Mouse (Mus musculus) ES-Bruce4 (cell line): ENCODE results near the gene Castor1.

Experiments used
- CTCF ChIP-seq: IDR thresholded peaks from one replicate; pipeline ENCODE4 v1.8.1; 2011; ENCODE audit warnings: low read depth, low read length
- POLR2A ChIP-seq: IDR thresholded peaks from one replicate; pipeline ENCODE4 v1.8.1; 2011; ENCODE audit warnings: low read length; ENCODE audit not compliant: insufficient read depth

GRCm38 (mm10) chr11:4267202-4267578 is 49.2 kb downstream of the Castor1 start:
- TF ChIP-seq CTCF = no peak
- TF ChIP-seq POLR2A = no peak
